Mouse (Mus musculus) adrenal gland (tissue): ENCODE data around the gene Abhd12.

Experiments
- intact Hi-C: fragments of 180-260 bp; cut with DNase I; formaldehyde crosslinking; loops from one replicate; pipeline ENCODE4 v1.15.1; 2025

The Abhd12 gene

DNA sequence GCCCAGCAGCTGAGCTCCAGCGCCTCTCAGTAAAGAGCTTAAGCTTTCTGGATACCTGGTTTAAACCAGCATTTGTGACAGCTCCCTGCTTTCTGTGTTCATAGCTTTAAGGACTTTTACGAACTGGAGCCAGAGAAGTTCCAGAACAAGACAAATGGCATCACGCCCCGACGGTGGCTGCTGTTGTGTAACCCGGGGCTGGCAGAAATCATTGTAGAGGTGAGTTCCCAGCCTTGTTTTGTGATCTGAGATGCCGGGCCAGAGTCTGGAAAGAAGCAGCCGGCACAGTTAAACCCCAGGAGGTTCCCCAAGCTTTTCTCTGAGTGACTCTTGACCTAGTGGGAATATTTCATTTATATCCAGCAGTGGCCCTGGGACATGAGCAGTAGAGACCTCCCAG lies 85.8 kb downstream of the Abhd12 start:
- intact Hi-C loops = no loop called here

GRCm38 (mm10) chr2:150816676-150817402 lies 87.7 kb downstream of the Abhd12 start:
- intact Hi-C loops = no loop called here

- intact Hi-C loops = no loop called here
Observed at GRCm38 (mm10) chr2:150812816-150813215, 91.7 kb downstream of the Abhd12 start.

DNA sequence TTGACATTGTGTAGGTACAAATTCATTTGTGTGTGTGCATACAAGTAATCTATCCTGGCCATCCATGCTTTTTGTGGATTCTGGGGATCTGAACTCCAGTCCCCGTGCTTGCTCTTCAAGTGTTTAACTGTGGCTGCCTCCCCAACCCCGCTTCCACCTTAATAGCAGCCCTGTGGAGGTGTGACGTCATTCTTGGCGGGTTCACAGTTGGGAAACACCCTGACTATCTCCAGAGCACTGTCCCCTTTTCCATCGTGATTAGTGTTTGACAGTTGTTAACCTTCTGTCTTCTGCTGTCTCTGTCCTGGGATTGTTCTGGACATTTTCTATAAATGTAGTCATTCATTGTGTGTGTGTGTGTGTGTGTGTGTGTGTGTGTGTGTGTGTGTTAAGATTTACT lies 93.9 kb downstream of the Abhd12 start:
- intact Hi-C loops = no loop called here

DNA sequence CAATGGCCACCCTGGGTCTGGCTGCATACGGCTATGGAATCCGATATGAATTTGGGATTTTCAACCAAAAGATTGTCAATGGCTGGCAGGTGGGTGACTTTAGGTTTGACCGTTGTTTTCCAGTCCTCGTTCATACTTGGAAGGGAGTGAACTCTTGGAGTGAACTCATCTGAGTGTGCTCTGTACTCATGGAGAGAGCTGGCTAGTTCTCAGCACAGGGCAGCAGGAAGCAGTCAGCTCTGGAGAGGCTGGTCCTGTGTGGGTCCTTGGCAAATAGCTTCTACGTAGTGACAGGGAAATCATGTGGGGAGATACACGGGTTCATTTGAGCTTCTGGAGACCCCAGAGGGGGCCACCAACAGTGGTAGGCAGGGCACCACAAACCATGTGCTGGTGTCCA lies 95.7 kb downstream of the Abhd12 start:
- intact Hi-C loops = loop anchor here (10.0 kb wide), 1 partner anchor 106 kb away; no protein-coding TSS in a partner anchor

DNA sequence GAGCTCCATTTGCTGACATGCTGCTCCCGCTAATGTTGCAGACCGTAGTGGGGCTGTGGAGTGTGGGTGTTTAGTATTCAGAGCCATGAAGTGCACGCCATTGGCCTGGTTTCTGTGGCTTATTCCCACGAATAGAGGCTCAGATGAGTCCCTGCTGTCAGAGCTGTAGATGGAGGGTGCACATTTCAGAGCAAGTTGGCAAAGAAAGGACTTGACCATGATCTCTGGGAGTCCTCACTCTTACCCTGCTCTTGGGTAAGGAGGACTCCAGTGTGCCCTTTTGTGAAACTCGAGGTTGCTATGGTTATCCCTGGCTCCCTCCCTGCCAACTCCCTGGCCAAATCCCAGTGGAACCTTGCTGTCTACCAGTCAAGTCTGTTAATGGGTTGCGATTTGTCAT lies 96.2 kb downstream of the Abhd12 start:
- intact Hi-C loops = loop anchor here (10.0 kb wide), 1 partner anchor 106 kb away; no protein-coding TSS in a partner anchor

DNA sequence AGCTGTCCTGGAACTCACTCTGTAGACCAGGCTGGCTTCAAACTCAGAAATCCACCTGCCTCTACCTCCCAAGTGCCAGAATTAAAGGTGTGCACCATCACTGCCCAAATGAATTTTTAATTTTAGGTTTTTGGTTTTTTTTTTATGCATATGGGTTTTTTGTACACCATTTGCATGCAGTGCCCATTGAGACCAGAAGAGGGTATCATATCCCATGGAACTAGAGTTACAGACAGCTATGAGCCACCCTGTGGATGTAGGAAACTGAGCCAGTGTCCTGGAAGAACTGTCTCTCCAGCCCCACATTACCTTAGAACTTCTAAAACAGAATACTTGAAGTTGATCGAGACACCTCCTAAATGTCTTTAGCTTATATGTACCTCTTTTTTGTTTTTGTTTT lies 101.5 kb downstream of the Abhd12 start:
- intact Hi-C loops = loop anchor here (5.0 to 10.0 kb wide), 2 partner anchors 112 to 194 kb away; no protein-coding TSS in a partner anchor

DNA sequence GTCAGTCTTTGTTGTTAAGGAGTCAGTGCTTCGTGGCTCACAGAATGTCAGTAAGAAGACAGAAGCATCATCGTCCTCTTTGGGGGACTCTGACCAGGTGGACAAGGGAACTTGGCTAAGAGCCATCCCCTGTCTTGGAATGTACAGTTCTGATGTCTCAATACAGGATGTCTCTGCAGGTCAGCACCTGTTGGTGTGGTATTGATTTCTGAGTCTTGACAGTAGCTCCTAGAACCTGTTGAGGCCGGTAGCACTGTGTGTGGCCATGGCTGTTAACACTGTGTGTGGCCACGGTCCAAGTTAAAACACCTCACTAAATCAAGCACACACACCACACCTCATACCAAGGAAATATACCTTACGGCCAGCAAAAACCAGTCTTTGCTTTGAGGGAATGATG lies 103.9 kb downstream of the Abhd12 start:
- intact Hi-C loops = loop anchor here (5.0 to 10.0 kb wide), 2 partner anchors 114 to 197 kb away; no protein-coding TSS in a partner anchor

- intact Hi-C loops = no loop called here
Observed at GRCm38 (mm10) chr2:150798084-150798483, 106.5 kb downstream of the Abhd12 start.

GRCm38 (mm10) chr2:150793320-150793719 lies 111.2 kb downstream of the Abhd12 start:
- intact Hi-C loops = no loop called here

GRCm38 (mm10) chr2:150788768-150789550 lies 115.6 kb downstream of the Abhd12 start:
- intact Hi-C loops = loop anchor here (5.0 kb wide), 1 partner anchor 42 kb away; the partner anchor contains the start of gene Entpd6

GRCm38 (mm10) chr2:150787234-150787771 lies 117.2 kb downstream of the Abhd12 start:
- intact Hi-C loops = loop anchor here (5.0 kb wide), 1 partner anchor 40 kb away; the partner anchor contains the start of gene Entpd6

- intact Hi-C loops = loop anchor here (5.0 kb wide), 1 partner anchor 39 kb away; the partner anchor contains the start of gene Entpd6
Observed at GRCm38 (mm10) chr2:150786251-150787180, 118.0 kb downstream of the Abhd12 start, which contains the start of gene Pygb. Gene Pygb, plus strand, starts transcription at chr2:150786735.

GRCm38 (mm10) chr2:150782801-150783200 lies 121.7 kb downstream of the Abhd12 start:
- intact Hi-C loops = no loop called here
